Mouse (Mus musculus) embryonic facial prominence, embryonic 15.5 days (tissue): ENCODE data around the gene Anpep. TPM values are rescaled to one million over a fixed set of nuclear protein-coding genes. Genes with fewer than 3 reads are reported as not detected.
A peak's percentile ranks its signal among the peaks of the same experiment; 100 is the strongest.

Experiments used
- ATAC-seq: fragments of 200-750 bp; cut with Nextera tagmentation; 2 replicates; pipeline ENCODE4 v1.8.0; 2017; ENCODE audit warnings: low read depth, moderate TSS enrichment; ENCODE audit not compliant: insufficient number of reproducible peaks, low FRiP score, low TSS enrichment
- H3K27ac ChIP-seq: fragments of 300-500 bp; sonication (generic); replicated peaks from 2 replicates; pipeline ENCODE4 v1.5.1; 2015; ENCODE audit warnings: mild to moderate bottlenecking, inconsistent platforms
- H3K27me3 ChIP-seq: fragments of 300-500 bp; sonication (generic); 2 replicates; pipeline ENCODE4 v1.6.1; 2015; ENCODE audit warnings: inconsistent platforms
- H3K36me3 ChIP-seq: fragments of 300-500 bp; sonication (generic); 2 replicates; pipeline ENCODE4 v1.6.1; 2015; ENCODE audit warnings: mild to moderate bottlenecking, inconsistent platforms
- H3K4me1 ChIP-seq: fragments of 300-500 bp; sonication (generic); 2 replicates; pipeline ENCODE4 v1.6.1; 2015; ENCODE audit warnings: inconsistent platforms
- H3K4me2 ChIP-seq: fragments of 300-500 bp; sonication (generic); replicated peaks from 2 replicates; pipeline ENCODE4 v1.6.1; 2015; ENCODE audit warnings: mild to moderate bottlenecking, inconsistent platforms
- H3K4me3 ChIP-seq: fragments of 300-500 bp; sonication (generic); replicated peaks from 2 replicates; pipeline ENCODE4 v1.5.1; 2015; ENCODE audit warnings: mild to moderate bottlenecking, inconsistent platforms
- H3K9ac ChIP-seq: fragments of 300-500 bp; sonication (generic); 2 replicates; pipeline ENCODE4 v1.6.1; 2015; ENCODE audit warnings: inconsistent platforms
- H3K9me3 ChIP-seq: fragments of 300-500 bp; sonication (generic); replicated peaks from 2 replicates; pipeline ENCODE4 v1.6.1; 2016; ENCODE audit warnings: inconsistent platforms
- WGBS: fragments of 180-500 bp; shearing (Covaris S2); methylation state at CpG from one replicate; pipeline ENCODE4 v1.1.7; 2015; 5-methylcytosine and 5-hydroxymethylcytosine counted together
- polyA plus RNA-seq: library from polyadenylated mRNA; unstranded; fragments of >200 nt; fragmentation: Nextera tagmentation; extraction: Ambion mirVana; gene quantifications from 2 replicates; pipeline ENCODE4 v1.2.1, GENCODE M21; 2015

Anpep gene
- polyA plus RNA-seq: 24.9 and 31.1 TPM in 2 replicates

DNA sequence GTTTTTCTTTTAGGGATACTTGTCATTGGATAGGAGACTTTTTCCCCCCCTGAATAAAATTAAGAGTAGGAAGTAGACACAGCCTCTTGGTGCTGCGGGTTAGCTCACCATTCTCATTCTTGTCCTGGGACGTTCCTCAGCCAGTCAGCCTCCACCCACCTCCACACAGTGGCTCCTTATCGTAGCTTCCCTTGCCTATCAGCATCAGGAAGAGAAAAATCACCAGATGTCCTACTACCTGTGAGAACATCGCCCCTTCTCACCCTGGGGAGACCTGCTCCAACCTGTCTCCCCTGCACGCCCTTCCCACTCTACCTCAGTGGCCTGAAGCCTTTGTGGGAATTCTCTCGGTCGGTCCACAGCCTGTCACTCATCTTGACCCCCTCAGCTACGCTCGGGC is at the start of gene Anpep:
TSS of gene Anpep (minus strand) at position 249 of the 400 bp plus-strand sequence.
- Histone ChIP-seq H3K4me1 (peaks cover 35% of the 10 kb centered on the region), H3K4me3 (no peak within 1 kb of the TSS), H3K9ac (no peak within 1 kb of the TSS), H3K27me3 (no peaks in the 10 kb centered on the region), H3K36me3 (no peaks in the 10 kb centered on the region), H3K27ac (peak within 1 kb of the TSS; percentile 19; the same call in 1 of the 2 replicates), H3K4me2 (0 out of 2 replicates have a peak within 1 kb of the TSS, but pooled peaks have one; percentile 6), H3K9me3 (no peaks in the 10 kb centered on the region)
- no peak for ATAC-seq
- WGBS: 60% methylated on average over 9 of the region's 9 CpGs

DNA sequence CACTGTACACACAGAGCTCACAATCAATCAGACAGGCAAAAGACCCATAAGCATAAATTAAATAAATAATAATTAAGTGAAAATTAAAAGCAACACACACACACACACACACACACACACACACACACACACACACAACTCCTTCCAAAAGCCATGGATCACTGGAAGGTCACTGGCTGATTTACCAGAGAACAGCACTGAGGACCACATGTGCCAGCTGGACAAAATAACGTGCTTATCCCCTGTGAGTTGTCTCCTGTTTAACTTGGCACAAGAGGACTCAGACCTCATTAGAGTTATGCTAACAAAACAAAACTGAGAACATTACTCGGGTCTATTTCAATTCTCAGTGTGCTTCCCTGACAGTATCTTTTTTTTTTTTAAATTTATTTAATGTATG is 46.5 kb upstream of the Anpep start:
- Histone ChIP-seq H3K4me3 (no peak overlapping the region), H3K36me3 (peaks cover 36% of the 10 kb centered on the region), H3K4me2 (no peak overlapping the region), H3K4me1 (no peaks in the 10 kb centered on the region), H3K27ac (no peak overlapping the region), H3K9ac (no peak overlapping the region), H3K27me3 (no peaks in the 10 kb centered on the region), H3K9me3 (no peaks in the 10 kb centered on the region)
- 64% methylated on average over 2 of the region's 2 CpGs for WGBS
- ATAC-seq: no peak

DNA sequence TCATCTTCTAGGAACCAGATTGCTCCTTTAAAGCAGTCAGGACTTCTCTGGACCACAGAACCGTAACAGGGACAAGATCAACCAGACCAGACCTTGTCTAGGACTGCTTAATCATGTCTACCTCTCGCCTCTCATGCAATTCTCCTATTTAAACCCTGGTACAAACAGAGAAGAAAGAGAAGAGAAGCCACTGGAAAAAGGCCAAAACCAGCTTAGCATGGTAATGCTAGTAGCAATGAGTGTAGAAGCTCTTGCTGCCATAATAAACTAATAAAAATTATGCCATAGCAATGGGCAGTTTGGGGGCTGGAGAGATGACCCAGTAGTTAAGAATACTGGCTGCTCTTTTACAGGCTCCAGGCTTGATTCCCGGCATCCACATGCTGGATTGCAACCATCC is 46.1 kb upstream of the Anpep start:
- H3K4me3 ChIP-seq: no peak overlapping the region
- no peaks in the 10 kb centered on the region for H3K9me3 ChIP-seq
- H3K4me2 ChIP-seq: no peak overlapping the region
- H3K9ac ChIP-seq: no peak overlapping the region
- no peak for ATAC-seq
- no peak overlapping the region for H3K27ac ChIP-seq
- H3K4me1 ChIP-seq: no peaks in the 10 kb centered on the region
- no peaks in the 10 kb centered on the region for H3K27me3 ChIP-seq
- peaks cover 41% of the 10 kb centered on the region for H3K36me3 ChIP-seq
- 92% methylated on average over 3 of the region's 3 CpGs for WGBS

- Histone ChIP-seq H3K36me3 (peaks cover 48% of the 10 kb centered on the region), H3K4me1 (no peaks in the 10 kb centered on the region), H3K27ac (no peak overlapping the region), H3K9ac (no peak overlapping the region), H3K9me3 (no peaks in the 10 kb centered on the region), H3K4me3 (no peak overlapping the region), H3K4me2 (no peak overlapping the region), H3K27me3 (no peaks in the 10 kb centered on the region)
- WGBS: 93% methylated on average over 4 of the region's 4 CpGs
- ATAC-seq: no peak
These were observed 44.3 kb upstream of the Anpep start for GRCm38 (mm10) chr7:79905193-79905592.

- Histone ChIP-seq H3K9me3 (no peaks in the 10 kb centered on the region), H3K27ac (no peak overlapping the region), H3K4me2 (no peak overlapping the region), H3K27me3 (no peaks in the 10 kb centered on the region), H3K4me1 (no peaks in the 10 kb centered on the region), H3K9ac (no peak overlapping the region), H3K4me3 (no peak overlapping the region), H3K36me3 (peaks cover 47% of the 10 kb centered on the region)
- 92% methylated on average over 8 of the region's 8 CpGs for WGBS
- ATAC-seq: no peak
These were observed 42.4 kb upstream of the Anpep start for GRCm38 (mm10) chr7:79903160-79903792.

DNA sequence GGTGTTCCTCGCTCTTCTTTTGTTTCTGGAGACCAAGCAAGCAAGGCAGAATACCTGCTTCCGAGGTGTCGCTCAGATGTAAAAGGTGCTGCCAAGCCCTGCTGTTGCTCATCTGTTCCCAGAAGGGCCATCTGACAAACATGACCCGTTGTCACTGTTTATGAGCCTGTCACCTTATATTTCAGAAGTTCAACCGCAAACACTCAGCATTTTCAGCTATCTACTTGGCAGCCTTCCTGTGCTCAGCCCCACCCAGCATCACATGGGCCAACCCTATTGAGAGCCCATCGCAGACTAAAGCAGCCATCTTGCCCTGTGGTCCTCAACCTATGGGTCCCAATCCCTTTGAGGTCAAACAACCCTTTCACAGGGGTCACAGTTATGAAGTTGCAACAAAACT is 39.9 kb upstream of the Anpep start:
- Histone ChIP-seq H3K9ac (no peak overlapping the region), H3K9me3 (no peaks in the 10 kb centered on the region), H3K4me2 (no peak overlapping the region), H3K36me3 (peaks cover 55% of the 10 kb centered on the region), H3K27me3 (no peaks in the 10 kb centered on the region), H3K4me3 (no peak overlapping the region), H3K4me1 (no peaks in the 10 kb centered on the region), H3K27ac (no peak overlapping the region)
- ATAC-seq: no peak
- WGBS: 91% methylated on average over 6 of the region's 6 CpGs

GRCm38 (mm10) chr7:79895225-79895624 is 34.4 kb upstream of the Anpep start:
- WGBS: 79% methylated on average over 3 of the region's 3 CpGs
- no peak overlapping the region for H3K9ac ChIP-seq
- no peaks in the 10 kb centered on the region for H3K9me3 ChIP-seq
- ATAC-seq: no peak
- H3K27ac ChIP-seq: no peak overlapping the region
- H3K4me1 ChIP-seq: no peaks in the 10 kb centered on the region
- no peak overlapping the region for H3K4me3 ChIP-seq
- no peaks in the 10 kb centered on the region for H3K27me3 ChIP-seq
- H3K36me3 ChIP-seq: peaks cover 32% of the 10 kb centered on the region
- no peak overlapping the region for H3K4me2 ChIP-seq

GRCm38 (mm10) chr7:79894790-79895189 is 33.9 kb upstream of the Anpep start:
- WGBS: 78% methylated on average over 1 of the region's 1 CpGs
- H3K27me3 ChIP-seq: no peaks in the 10 kb centered on the region
- no peak overlapping the region for H3K27ac ChIP-seq
- no peak overlapping the region for H3K9ac ChIP-seq
- no peaks in the 10 kb centered on the region for H3K4me1 ChIP-seq
- H3K4me2 ChIP-seq: no peak overlapping the region
- H3K9me3 ChIP-seq: no peaks in the 10 kb centered on the region
- ATAC-seq: no peak
- peaks cover 29% of the 10 kb centered on the region for H3K36me3 ChIP-seq
- no peak overlapping the region for H3K4me3 ChIP-seq

GRCm38 (mm10) chr7:79892576-79893428 is 31.9 kb upstream of the Anpep start:
- no peaks in the 10 kb centered on the region for H3K9me3 ChIP-seq
- no peaks in the 10 kb centered on the region for H3K27me3 ChIP-seq
- WGBS: 87% methylated on average over 6 of the region's 6 CpGs
- no peak overlapping the region for H3K27ac ChIP-seq
- no peak overlapping the region for H3K9ac ChIP-seq
- H3K4me2 ChIP-seq: no peak overlapping the region
- no peaks in the 10 kb centered on the region for H3K4me1 ChIP-seq
- H3K36me3 ChIP-seq: peaks cover 27% of the 10 kb centered on the region
- no peak overlapping the region for H3K4me3 ChIP-seq
- ATAC-seq: no peak

DNA sequence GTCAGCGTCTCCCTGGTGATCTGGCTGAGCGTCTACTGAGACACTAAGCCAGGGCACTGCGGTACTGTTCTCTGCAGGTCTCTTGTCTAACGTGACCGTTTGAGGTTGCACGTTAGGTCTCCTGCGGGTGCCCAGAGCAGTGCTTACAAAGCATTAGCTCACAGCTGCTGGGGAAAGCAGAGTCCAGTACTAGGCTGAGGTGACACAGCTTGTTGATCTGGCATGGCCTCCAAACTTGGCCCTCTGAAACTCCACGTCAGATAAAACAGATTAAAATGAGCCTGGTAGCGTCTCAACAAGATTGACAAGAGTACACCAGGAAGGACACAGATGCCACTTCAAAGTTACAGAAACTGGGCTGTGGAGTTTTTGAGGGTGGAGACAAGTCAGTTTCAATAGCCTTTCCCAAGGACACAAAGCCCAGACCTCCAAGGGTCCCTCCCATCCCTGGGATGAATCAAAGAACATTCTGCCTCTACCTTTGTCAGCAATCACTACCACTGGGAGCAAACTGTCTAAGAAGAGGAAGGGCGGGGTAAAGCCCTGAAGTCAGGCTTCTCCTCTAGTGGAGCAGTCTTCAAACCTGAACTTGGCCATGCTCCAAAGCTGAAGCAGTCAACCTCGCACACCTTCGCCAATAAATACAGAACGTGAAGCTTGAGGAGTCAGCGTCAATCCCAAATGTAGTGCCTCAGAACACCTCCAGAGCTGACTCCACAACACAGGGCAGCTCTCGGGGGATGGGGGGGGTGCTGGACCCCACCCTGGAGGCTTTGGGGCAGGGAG is 29.8 kb upstream of the Anpep start:
- Histone ChIP-seq H3K27me3 (no peaks in the 10 kb centered on the region), H3K27ac (no peak overlapping the region), H3K9ac (no peak overlapping the region), H3K4me2 (no peak overlapping the region), H3K4me1 (no peaks in the 10 kb centered on the region), H3K9me3 (no peaks in the 10 kb centered on the region), H3K36me3 (peaks cover 14% of the 10 kb centered on the region), H3K4me3 (no peak overlapping the region)
- WGBS: 81% methylated on average over 15 of the region's 15 CpGs
- ATAC-seq: no peak

DNA sequence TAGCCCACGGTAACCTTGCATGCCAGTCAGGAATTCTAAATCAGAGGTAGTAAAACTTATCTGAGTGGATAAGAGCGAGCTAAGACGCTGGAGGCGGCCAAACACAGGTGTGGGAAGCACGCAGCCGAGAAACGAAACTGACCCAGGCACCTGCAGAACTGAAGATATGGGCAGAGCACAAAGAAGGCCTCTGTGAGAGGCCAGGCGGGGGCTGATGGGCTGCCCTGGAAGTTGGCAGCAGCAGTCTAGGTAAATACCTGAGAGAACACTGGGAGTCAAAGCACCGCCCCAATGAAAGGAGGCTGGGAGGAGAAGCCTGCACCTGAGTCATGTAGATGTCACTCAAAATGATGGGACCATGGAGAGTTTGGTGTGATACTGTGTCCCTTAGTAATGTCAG is 27.7 kb upstream of the Anpep start:
- Histone ChIP-seq H3K9ac (no peak overlapping the region), H3K27ac (no peak overlapping the region), H3K36me3 (peaks cover 14% of the 10 kb centered on the region), H3K9me3 (no peaks in the 10 kb centered on the region), H3K27me3 (no peaks in the 10 kb centered on the region), H3K4me2 (no peak overlapping the region), H3K4me3 (no peak overlapping the region), H3K4me1 (no peaks in the 10 kb centered on the region)
- 88% methylated on average over 9 of the region's 9 CpGs for WGBS
- ATAC-seq: no peak
